Mouse (Mus musculus) G1E-ER4 (cell line): ENCODE measurements around the gene Madd. TPM values are rescaled to one million over a fixed set of nuclear protein-coding genes. Genes with fewer than 3 reads are reported as not detected.

ENCODE experiments used
- GATA1 ChIP-seq: IDR thresholded peaks from one replicate; pipeline ENCODE4 v1.8.0; 2012; ENCODE audit warnings: low read length, inconsistent platforms
- polyA plus RNA-seq: library from polyadenylated mRNA; stranded (reverse); fragments of >175 nt; gene quantifications from 2 replicates; pipeline ENCODE4 v1.2.3, GENCODE M21; 2012

Gene Madd
- 11.5 and 12.1 TPM in 2 replicates for polyA plus RNA-seq

- TF ChIP-seq GATA1: no peak
These were observed at the start of gene Madd for GRCm38 (mm10) chr2:91183711-91184405. Gene Madd, minus strand, starts transcription at chr2:91183837.

- no peak for TF ChIP-seq GATA1
These were observed 46.1 kb upstream of the Madd start for GRCm38 (mm10) chr2:91229735-91230134.

- TF ChIP-seq GATA1: no peak
These were observed 40.0 kb upstream of the Madd start for GRCm38 (mm10) chr2:91223614-91224013.

GRCm38 (mm10) chr2:91220501-91220900 is 36.9 kb upstream of the Madd start:
- no peak for TF ChIP-seq GATA1

GRCm38 (mm10) chr2:91217032-91217431 is 33.4 kb upstream of the Madd start:
- no peak for TF ChIP-seq GATA1

GRCm38 (mm10) chr2:91213311-91213710 is 29.7 kb upstream of the Madd start:
- no peak for TF ChIP-seq GATA1

- no peak for TF ChIP-seq GATA1
These were observed 22.7 kb upstream of the Madd start for GRCm38 (mm10) chr2:91206254-91206775.

- TF ChIP-seq GATA1: no peak
These were observed 19.5 kb upstream of the Madd start for GRCm38 (mm10) chr2:91202972-91203656.

GRCm38 (mm10) chr2:91202222-91202971 is 18.8 kb upstream of the Madd start, which contains the start of the genes Nr1h3 and Acp2:
Gene Nr1h3, minus strand, starts transcription at chr2:91202834.
Gene Acp2, plus strand, starts transcription at chr2:91202885.
- TF ChIP-seq GATA1: no peak

- no peak for TF ChIP-seq GATA1
These were observed 15.3 kb upstream of the Madd start for GRCm38 (mm10) chr2:91198888-91199287.

GRCm38 (mm10) chr2:91196577-91197001 is 13.0 kb upstream of the Madd start:
- TF ChIP-seq GATA1: no peak

GRCm38 (mm10) chr2:91194624-91195332 is 11.1 kb upstream of the Madd start:
- TF ChIP-seq GATA1: no peak

- no peak for TF ChIP-seq GATA1
These were observed 6.9 kb upstream of the Madd start for GRCm38 (mm10) chr2:91190501-91190900.

- TF ChIP-seq GATA1: no peak
These were observed 3.8 kb upstream of the Madd start for GRCm38 (mm10) chr2:91187431-91187830.

- TF ChIP-seq GATA1: no peak
These were observed 2.6 kb upstream of the Madd start for GRCm38 (mm10) chr2:91186208-91186607.
